Mouse (Mus musculus): ENCODE measurements around the gene Dnmbp.
"Not testable (repeated sequence)": the region's sequence is repeated elsewhere in the genome, so short reads cannot be mapped to it uniquely, and the experiment has no call there.

The Dnmbp gene

DNA sequence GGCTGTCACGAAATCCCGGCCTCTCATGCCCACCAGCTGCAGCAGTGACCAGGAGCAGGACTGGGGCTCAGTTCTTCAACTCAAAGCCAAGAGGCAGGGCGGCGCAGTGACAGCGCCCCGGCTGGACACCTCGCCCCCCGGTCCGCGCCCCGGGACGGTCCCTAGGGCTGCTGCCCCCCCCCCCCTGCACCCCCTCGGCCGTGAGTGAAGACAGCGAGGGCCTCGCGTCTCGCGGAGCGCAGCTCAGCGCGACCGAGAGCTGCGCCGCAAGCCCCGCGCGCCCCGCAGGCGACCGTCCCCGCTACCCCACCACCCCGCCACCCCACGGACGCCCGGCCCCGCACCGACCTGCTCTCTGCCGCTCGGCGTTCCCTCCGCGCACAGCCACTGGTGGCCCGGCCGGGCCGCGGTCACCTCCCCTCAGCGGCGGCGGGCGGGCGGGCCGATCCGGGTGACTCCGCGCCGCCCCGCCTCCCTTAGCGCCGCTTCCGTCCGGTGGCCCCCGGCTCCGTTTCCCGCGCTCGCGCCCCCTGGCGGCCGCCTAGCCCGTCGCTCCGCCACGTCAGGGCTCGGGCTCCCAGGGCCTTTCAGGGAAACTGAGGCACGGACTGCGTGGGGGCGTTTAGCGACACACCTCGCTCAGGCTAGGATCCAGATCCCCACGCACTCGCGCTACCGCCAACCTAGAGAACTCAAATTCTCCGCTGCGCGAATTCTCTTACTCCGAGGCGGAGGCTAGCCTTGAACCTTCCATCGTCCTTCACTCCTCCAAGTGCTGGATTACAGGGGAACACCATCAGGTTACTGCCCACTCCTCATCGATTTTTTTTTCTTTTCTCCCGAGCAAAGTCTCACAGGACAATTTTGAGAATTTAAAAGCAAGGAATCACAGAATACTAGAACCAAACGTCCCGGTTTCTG lies at the start of gene Dnmbp:
Dnmbp (minus strand) TSS at position 423 of the 921 bp plus-strand sequence.
- DNase-seq (ENCODE audit: inconsistent ontology term): peak; percentile 91

DNA sequence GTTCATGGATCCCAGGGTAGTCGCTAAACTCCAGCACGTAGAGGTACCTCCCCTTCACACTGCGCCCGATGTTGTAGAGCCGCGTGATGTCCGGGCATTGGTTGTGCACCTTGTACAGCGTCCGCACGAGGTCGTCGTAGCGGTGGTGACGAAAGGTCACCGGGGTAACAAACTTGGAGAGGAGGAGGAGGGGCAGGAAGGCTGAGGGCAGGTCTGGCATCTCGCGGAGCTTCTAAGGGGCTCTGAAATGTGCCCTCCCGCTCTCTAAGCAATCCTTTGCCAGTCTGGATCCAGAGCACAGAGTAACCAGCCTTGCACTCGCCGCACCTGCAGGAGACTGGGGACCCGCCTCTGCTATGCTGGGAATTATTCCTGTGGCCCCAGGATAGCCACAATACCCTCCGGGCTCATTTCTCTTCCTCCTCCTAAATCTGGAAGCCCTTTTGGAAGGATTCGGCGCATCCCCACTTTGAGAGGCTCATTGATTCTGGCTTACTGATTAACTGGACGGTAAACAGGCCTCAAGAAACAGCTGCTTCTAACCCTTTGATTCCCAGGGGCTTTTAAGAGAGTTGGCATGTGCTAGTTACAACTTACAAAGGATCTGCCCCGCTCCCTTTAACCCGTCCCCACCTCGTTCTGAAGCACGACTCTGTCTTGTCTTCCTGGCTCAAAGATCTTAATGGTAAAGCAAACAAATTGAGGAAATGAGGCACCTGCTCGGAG lies 46.2 kb upstream of the Dnmbp start, which contains the start of gene Cpn1:
Cpn1 (minus strand) TSS at position 488 of the 726 bp plus-strand sequence.
- no peak for DNase-seq (ENCODE audit: inconsistent ontology term)

DNA sequence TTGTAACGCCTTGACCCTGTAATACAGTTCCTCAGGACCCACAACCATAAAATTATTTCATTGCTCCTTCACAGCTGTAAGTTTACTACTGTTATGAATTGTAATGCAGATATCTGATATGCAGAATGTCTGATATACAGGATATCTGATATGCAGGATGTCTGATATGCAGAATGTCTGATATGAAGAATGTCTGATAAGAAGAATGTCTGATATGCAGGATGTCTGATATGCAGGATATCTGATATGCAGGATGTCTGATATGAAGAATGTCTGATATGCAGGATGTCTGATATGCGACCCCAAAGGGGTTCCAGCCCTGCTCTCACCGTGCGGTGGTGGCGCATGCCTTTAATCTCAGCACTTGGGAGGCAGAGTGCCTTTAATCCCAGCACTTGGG lies 42.0 kb upstream of the Dnmbp start:
- no peak for DNase-seq (ENCODE audit: inconsistent ontology term)

DNA sequence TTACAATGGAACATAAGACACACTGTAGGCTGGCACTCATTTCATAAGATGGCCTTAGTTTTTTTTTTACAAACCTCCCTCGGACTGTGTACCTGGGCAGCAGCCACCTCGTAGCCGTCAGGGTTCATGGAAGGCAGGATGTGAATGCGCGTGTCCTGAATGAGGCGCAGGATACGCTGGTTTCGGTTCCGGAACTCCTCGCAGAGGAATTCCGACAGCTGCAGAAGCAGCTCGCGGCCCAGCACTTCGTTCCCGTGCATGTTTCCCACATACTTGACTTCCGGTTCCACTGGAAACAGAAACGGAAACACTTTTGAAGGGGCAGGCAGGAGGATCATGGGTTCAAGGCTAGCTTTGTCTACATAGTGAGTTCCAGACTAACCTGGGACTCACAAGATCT lies 40.7 kb upstream of the Dnmbp start:
- DNase-seq (ENCODE audit: inconsistent ontology term): no peak

DNA sequence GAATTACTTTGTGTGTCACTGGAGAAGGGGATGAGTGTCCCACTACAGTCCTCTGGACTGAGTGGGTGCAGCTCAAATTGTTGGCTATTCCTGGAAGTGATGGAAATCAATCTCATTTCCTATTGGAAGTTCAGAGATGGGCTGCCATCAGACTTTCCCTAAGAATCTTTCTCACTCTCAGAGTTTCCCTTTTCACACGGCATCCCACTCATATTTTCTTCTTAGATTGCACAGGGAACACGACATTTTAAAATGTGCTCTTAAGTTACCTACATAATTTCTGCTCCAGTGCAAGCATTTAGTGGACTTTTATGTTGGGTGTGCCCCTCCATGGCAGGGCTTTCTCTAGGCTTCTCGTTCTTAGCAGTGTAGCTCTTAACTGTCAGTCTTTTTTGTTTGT lies 37.8 kb upstream of the Dnmbp start:
- DNase-seq (ENCODE audit: inconsistent ontology term): no peak

DNA sequence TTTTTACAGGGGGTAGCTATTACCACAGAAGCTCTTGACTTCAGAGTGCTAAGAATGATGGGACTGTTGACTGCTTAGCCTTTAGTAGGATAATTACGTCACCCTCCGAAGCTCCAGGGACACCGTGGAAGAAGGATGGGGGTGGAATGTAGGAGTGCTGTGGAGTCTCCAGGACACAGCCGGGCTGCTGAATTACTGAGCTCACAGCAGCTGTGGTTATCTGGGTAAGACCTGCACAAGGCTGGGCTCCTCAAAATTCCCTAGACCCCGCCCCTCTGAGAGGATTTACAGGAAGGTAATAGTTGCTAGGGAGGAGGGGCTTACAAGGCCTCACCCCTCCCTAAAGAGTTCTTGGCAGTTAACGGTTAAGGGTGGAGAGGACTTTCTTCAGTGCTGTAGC lies 36.7 kb upstream of the Dnmbp start:
- DNase-seq (ENCODE audit: inconsistent ontology term): no peak

DNA sequence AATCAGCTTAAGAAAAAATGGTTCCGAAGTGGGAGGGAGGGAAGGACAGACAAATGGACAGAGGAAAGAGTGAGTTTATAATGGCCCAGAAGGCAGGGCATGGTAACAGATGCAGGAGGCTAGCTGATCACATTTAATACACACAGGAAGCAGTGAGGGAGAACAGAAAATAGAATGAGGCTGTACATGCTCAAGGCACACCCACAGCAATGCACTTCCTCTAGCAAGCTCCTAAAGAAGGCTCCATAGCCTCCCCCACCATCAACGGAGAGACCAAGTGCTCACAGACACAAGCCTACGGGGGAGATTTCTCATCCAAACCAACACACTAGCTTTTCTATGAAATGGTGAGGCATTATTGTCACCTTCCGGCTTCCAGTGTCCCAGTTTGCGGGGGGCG lies 34.2 kb upstream of the Dnmbp start:
- no peak for DNase-seq (ENCODE audit: inconsistent ontology term)

DNA sequence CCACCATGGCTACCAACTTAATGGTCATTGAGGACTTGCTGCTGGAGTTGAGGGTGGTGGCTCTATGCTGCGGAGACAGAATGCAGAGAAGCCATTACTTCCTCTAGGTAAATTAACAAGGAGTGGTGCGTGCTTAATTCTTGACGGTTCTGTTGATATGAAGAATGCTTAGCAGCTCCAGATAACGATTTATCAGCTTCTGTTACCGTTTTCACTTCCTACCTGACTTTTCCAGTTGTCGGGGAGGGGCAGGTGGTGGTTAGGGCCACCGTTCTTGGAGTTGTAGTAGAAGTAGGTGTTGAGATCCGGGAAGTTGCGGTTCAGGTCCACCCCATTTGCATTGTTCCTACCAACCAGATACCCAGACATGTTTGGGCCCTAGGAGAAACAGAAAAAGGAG lies 33.7 kb upstream of the Dnmbp start:
- DNase-seq (ENCODE audit: inconsistent ontology term): no peak

DNA sequence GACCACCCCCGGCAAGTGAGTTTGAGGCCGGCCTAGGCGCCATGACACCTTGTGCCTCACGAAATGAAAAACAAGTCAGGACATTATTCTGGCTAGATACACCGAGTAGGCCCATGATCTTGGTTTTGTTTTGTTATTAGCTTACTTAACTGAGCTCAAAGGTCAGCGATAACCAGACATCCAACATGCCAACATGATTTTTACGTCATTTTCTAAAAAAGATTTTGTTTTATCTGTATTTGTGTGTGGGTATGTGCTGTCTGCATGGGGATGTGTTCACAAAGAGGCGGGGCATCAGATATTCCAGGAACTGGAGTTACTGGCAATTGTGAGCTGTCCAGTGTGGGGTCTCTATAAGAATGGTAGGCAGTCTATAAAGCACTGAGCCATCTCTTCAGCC lies 32.1 kb upstream of the Dnmbp start:
- DNase-seq (ENCODE audit: inconsistent ontology term): no peak

DNA sequence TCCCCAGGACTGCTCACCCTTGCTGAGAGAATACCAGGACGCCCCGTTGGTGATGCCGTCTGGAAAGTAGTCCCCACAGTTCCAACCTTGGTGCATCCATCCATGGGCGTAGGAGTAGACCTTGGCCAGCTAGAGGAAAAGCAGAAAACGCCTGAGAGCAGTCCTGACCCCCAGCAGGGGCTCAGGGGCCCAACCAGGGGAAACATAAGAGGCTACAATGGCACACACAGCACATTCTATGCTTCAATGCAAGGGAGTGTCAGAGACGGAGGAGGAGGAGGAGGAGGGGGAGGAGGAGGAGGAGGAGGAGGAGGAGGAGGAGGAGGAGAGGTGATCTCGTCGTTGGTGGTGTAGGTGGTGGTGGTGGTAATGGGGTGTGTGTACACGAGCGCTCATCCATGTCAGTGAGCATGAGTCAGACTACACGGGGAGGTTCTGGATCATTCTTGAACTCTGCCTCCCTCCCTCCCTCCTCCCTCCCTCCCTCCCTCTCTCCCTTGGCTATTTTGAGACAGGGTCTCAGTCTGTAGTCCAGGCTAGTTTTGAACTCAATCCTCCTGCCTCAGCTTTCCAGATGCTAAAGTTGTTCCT lies 28.5 kb upstream of the Dnmbp start:
- DNase-seq (ENCODE audit: inconsistent ontology term): no peak

DNA sequence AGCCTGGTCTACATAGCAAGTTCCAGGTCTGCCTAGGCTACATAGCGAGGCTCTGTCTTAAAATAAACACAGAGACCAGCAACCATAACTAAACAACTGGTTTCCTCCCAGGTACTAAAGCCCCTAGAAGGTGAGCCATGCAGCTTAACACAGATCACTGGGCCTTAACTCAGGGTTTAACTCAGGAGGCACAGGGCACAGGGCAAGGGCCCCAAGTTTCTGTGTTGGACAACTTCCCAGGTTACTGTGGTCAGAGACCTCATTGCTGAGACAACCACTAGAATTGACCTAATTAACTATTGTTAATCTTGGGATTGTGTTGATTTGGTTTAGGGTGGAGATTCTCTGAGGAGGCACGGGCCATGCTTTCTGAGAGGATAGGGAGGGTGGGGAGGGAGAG lies 26.5 kb upstream of the Dnmbp start:
- DNase-seq (ENCODE audit: inconsistent ontology term): no peak

DNA sequence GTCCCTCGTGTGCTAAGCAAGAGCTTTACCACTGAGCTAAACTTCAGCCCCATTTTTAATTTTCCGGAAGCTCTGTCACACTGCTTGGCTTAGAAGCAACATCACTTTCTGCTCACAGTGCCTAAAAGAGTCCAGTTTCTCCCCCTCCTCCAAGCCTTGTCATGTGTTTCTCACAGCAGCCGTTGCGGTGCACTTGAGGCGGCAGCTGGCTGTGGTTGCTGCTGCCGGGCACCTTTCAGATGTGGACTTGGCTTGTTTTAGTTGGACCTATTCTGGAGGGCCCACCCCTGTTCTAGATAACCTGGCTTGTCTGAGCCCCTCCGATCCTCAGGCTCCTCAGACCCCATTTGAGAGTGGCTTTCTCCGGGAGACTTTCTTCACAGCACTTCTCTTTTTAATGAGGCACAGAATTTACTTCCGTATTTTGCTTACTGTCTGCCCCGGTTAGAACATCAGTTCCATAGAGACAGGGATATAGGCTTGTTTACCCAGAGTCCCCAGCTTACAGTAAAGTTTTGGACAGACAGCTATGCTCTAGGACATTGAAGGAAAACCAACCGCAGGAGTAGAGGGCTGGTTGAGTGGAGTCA lies 25.6 kb upstream of the Dnmbp start:
- DNase-seq (ENCODE audit: inconsistent ontology term): no peak

DNA sequence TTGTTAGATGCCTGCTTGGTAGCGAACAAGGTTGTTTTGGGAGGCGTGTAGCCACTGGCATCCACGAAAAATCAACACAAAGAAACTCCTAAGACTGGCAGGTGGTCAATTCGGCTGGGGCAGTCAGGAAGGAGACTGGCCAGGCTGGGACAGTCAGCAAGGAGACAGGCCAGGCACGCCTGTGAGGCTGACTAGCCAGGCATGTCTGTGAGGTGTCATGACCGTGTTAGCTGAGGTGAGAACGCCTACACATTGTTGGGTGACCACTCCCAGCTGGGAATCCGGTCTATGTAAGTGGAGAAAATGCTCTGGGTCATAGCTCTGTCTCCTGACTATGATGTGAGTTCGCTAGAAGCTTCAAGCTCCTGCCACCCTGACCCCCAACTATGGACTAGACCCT lies 22.8 kb upstream of the Dnmbp start:
- DNase-seq (ENCODE audit: inconsistent ontology term): no peak

DNA sequence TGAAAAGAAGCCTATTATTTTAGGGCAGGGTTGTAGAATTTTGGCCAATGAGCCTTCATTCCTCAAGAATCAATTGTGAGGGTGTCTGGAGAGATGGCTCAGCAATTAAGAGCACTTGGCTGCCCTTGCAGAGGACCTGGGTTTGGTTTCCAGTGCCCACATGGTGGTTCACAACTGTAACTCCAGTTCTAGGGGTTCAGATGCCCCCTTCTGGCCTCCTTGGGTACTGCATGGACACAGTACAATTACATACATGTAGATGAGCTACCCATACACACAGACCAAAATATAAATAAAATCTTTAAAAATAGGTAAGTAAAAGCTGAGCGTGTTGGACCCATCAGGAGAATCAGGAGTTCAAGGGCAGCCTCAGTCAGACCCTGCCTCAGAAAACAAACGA lies 21.2 kb upstream of the Dnmbp start:
- DNase-seq (ENCODE audit: inconsistent ontology term): no peak

DNA sequence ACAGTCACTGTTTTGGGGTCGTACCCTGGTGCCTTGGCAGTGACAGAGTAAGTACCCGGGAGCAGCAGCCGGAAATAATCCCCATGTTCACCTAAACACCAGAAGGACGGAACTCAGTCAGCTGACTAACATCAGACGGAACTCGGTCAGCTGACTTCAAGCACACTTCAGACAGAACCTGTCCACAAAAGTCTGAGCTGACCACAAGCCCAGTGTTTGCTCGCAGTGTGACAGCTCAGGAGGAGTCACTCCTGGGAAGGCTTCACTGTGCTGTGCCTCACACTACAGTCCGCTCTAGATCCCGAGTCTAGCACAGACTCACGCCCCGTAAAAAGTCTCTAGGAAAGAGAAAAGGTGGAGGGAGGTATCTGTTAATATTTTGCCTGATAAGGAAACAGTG lies 20.0 kb upstream of the Dnmbp start:
- no peak for DNase-seq (ENCODE audit: inconsistent ontology term)

DNA sequence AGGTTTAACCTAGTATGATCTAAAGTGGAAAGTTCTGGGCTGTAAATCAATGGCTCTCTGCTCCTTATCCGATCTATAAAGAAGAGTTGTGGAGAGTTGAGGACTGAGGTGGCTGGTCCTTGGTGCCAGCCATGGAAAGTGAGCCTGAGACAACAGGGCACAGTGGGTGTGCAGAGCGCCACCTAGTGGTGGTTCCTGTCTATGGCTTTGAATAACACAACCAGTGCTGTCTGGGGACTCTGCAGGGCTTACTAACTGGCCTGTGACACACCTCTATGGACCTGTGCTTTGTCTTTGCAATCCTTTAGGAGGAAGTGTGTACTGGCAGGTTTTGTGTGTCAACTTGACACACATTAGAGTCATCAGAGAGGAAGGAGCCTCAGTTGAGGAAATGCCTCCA lies 19.2 kb upstream of the Dnmbp start:
- DNase-seq (ENCODE audit: inconsistent ontology term): peak; percentile 29

DNA sequence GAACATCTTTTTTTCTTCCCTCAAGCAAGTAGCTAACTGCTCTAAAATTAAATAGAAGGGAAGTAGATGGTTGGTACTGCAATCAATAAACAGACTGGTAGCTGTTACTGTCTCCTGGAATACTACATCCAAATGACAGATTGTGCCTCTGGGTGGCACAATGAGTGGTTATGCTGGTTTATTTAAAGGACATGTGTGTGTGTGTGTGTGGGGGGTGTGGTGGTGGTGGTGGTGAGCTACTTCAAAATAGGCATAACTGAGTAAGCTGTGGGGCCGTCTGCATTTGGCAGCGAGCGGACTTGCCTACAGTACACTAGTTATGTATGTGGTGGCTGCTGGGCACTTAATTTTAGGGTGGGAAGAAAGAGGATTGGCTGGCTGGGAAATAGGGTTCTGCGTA lies 17.9 kb upstream of the Dnmbp start:
- DNase-seq (ENCODE audit: inconsistent ontology term): no peak

DNA sequence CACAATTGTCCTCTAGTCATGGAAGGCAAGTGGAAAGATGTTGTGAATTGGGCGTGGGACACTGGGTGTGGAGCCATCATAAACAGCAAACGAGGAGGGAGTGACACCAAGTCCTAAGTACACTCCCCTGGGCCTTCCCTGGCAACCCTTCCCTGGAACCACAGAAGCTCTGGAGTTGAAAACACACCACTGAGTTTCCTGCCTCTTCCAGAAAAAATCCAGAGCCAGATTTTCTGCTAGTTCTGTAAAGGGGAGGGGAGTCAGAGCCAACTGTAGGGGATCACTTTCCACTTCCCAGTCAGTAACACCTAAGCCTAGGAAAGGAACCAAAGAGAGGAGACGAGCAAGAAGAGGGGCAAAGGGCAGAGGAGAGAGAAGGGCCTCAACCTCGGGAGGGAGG lies 17.4 kb upstream of the Dnmbp start:
- DNase-seq (ENCODE audit: inconsistent ontology term): no peak

DNA sequence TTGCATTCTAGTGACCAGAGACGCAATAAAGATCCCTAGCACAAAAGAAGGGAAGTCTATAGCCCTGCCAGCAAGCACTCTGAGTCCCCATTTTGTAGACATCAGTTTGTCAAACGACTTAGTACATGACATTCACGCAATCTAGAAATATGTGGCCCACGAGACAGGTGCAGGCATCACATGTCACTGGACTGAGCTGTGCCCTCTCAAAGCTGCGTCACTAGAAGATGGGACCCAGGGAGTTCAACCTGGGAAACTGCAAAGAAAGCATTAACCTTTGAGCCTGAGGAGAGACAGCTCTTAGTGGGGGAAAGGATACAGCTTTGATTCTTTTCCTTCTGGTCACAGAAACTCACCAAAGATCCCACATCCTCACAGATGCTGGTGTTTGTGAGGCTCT lies 15.3 kb upstream of the Dnmbp start:
- DNase-seq (ENCODE audit: inconsistent ontology term): no peak

DNA sequence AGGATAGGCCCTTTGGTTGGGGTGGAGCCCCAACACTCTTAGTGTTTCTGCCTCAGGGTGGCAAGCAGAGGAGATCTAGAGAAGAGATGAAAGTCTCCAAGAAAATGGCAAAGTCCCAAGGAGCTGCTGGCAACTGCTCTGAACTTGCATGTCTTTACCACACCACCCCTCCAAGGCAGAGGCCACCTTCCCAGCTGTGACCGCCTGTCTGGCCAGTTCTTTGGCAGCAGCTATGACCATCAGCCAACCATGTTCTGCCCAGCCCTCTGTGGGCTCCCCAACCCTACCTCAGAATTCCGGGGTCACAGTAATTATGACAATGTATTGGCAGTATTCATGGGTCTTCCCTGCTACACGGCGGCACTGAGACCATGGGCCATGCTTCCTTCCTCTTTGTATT lies 14.9 kb upstream of the Dnmbp start:
- no peak for DNase-seq (ENCODE audit: inconsistent ontology term)

DNA sequence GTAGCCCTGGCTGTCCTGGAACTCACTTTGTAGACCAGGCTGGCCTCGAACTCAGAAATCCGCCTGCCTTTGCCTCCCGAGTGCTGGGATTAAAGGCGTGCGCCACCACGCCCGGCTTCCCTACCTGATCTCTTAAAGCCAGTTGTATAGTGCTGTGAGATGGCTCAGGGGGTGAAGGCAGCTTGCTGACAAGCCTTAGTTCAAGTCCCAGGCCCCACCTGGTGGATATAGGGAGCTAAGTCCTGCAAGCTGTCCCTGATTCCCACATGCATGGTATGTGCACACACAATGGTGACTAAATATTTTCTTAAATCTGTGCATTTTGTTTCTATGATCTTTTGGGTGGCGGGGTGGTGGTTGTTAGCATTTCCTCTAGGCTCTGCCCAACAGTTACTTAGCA lies 12.9 kb upstream of the Dnmbp start:
- not testable (repeated sequence) for DNase-seq (ENCODE audit: inconsistent ontology term)

DNA sequence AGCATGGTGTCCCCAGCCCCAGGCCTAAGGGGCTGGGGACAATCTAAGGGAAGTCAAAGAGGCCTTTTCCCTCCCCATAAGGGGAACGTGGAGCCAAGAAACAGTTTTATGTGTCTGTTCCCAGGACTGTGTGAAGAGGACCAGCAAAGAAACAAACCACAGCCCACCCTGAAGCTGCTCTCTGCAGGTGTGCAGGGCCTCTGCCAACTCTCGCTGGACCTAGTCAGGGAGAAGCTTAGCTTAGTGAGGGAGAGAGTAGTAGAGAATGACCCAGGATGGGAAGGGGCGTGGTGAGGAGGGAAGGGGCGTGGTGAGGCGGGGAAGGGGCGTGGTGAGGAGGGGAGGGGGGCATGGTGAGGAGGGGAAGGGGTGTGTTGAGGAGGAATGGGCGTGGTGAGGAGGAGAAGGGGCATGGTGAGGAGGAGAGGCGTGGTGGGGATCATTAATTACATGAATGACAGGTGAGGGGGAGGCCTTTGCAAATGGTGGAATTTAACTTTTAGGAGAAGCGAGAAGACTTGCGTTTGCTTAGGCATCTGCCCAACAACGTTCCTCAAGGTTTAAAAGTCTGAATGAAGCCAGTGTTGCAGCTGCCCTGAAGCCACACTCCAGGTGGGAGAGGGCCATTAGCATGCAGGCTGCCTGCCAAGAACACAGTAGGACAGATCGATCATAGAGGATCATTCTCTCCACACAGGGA lies 9.3 kb upstream of the Dnmbp start:
- DNase-seq (ENCODE audit: inconsistent ontology term): no peak

All from Muller cell, postnatal 12 days (primary cell).